Mouse (Mus musculus) midbrain, postnatal 0 days (tissue): ENCODE measurements around the gene Hivep3. TPM values are rescaled to one million over a fixed set of nuclear protein-coding genes. Genes with fewer than 3 reads are reported as not detected.
A peak's percentile ranks its signal among the peaks of the same experiment; 100 is the strongest.

Experiments used
- ATAC-seq: fragments of 200-750 bp; cut with Nextera tagmentation; 2 replicates; pipeline ENCODE4 v1.8.0; 2017; ENCODE audit warnings: moderate number of reproducible peaks, mild to moderate bottlenecking, moderate TSS enrichment, moderate library complexity; ENCODE audit not compliant: low FRiP score
- DNase-seq: peaks from one replicate; pipeline ENCODE4 v3.0.0-alpha.2; 2015; ENCODE audit warnings: low spot score
- H3K27ac ChIP-seq: fragments of 300-500 bp; sonication (generic); 2 replicates; pipeline ENCODE4 v1.5.1; 2014; ENCODE audit warnings: low read depth, mild to moderate bottlenecking, low read length, mixed read lengths
- H3K27me3 ChIP-seq: fragments of 300-500 bp; sonication (generic); 2 replicates; pipeline ENCODE4 v1.6.1; 2014; ENCODE audit warnings: low read length, control low read depth, mixed read lengths; ENCODE audit not compliant: insufficient read depth
- H3K36me3 ChIP-seq: fragments of 300-500 bp; sonication (generic); 2 replicates; pipeline ENCODE4 v1.6.1; 2014; ENCODE audit warnings: low read length, control low read depth, mixed read lengths; ENCODE audit not compliant: insufficient read depth
- H3K4me1 ChIP-seq: fragments of 300-500 bp; sonication (generic); 2 replicates; pipeline ENCODE4 v1.6.1; 2014; ENCODE audit warnings: mild to moderate bottlenecking, control low read depth, antibody characterized with exemption, low read length, mixed read lengths; ENCODE audit not compliant: insufficient read depth
- H3K4me2 ChIP-seq: fragments of 300-500 bp; sonication (generic); 2 replicates; pipeline ENCODE4 v1.6.1; 2014; ENCODE audit warnings: low read depth, mild to moderate bottlenecking, low read length, mixed read lengths; ENCODE audit not compliant: poor library complexity, severe bottlenecking
- H3K4me3 ChIP-seq: fragments of 300-500 bp; sonication (generic); 2 replicates; pipeline ENCODE4 v1.5.1; 2014; ENCODE audit warnings: low read depth, mild to moderate bottlenecking, low read length, moderate library complexity
- H3K9ac ChIP-seq: fragments of 300-500 bp; sonication (generic); replicated peaks from 2 replicates; pipeline ENCODE4 v1.6.1; 2014; ENCODE audit warnings: mild to moderate bottlenecking, low read length, moderate library complexity, mixed read lengths; ENCODE audit not compliant: poor library complexity, severe bottlenecking
- H3K9me3 ChIP-seq: fragments of 300-500 bp; sonication (generic); 2 replicates; pipeline ENCODE4 v1.6.1; 2016; ENCODE audit warnings: low read length, control low read depth
- CTCF ChIP-seq: IDR thresholded peaks from 2 replicates; pipeline ENCODE4 v1.5.1; 2016; ENCODE audit warnings: antibody characterized with exemption, mild to moderate bottlenecking
- WGBS: fragments of 180-500 bp; shearing (Covaris S2); extraction: QIAGEN DNeasy Blood & Tissue Kit; methylation state at CpG from one replicate; pipeline ENCODE4 v1.1.7; 2014; 5-methylcytosine and 5-hydroxymethylcytosine counted together
- polyA plus RNA-seq: library from polyadenylated mRNA; unstranded; fragments of >200 nt; fragmentation: Nextera tagmentation; extraction: Ambion mirVana; gene quantifications from 2 replicates; pipeline ENCODE4 v1.2.1, GENCODE M21; 2015
- total RNA-seq: library from RNA; depleted of rRNA; stranded (reverse); fragments of >200 nt; gene quantifications from 2 replicates; pipeline ENCODE4 v1.2.3, GENCODE M21; 2014

Gene Hivep3
- total and polyA plus RNA-seq, 2 experiments from 2014 or later = 16.5 to 18.3 TPM

DNA sequence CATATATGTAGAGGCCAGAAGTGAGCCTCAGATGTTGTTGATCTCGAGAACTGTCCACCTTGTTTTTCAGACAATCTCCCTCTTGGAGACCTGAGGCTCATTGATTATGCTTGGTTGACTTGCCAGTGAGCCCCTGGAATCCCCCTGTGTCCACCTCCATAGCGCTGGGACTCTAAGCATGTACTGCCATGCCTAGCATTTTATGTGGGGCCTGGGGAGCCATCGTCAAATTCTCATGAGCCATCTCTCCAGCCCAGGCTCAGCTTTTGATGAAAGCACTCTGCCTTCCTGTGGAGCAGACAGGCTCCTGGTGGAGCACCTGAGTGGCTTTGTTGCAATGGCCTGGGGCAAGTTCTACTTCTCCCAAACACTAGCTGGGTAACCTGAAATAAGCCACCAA is 316.3 kb downstream of the Hivep3 start:
- WGBS = 90% methylated on average over 3 of the region's 3 CpGs
- Histone ChIP-seq H3K36me3 (no peaks in the 10 kb centered on the region), H3K9ac (no peak overlapping the region), H3K9me3 (no peaks in the 10 kb centered on the region), H3K4me2 (no peak overlapping the region), H3K27me3 (no peaks in the 10 kb centered on the region), H3K27ac (no peak overlapping the region), H3K4me3 (no peak overlapping the region), H3K4me1 (no peaks in the 10 kb centered on the region)
- TF ChIP-seq CTCF = no peak
- DNase-seq = no peak
- no peak for ATAC-seq

- no peaks in the 10 kb centered on the region for H3K27me3 ChIP-seq
- no peaks in the 10 kb centered on the region for H3K4me1 ChIP-seq
- H3K27ac ChIP-seq = no peak overlapping the region
- no peak overlapping the region for H3K4me3 ChIP-seq
- H3K36me3 ChIP-seq = no peaks in the 10 kb centered on the region
- DNase-seq (no peak), ATAC-seq (no peak)
- no peak for TF ChIP-seq CTCF
- H3K9me3 ChIP-seq = no peaks in the 10 kb centered on the region
- no peak overlapping the region for H3K9ac ChIP-seq
- no peak overlapping the region for H3K4me2 ChIP-seq
Observed at GRCm38 (mm10) chr4:120052481-120052880, 318.9 kb downstream of the Hivep3 start.

GRCm38 (mm10) chr4:120053026-120054005 is 319.7 kb downstream of the Hivep3 start:
- 85% methylated on average over 11 of the region's 11 CpGs for WGBS
- TF ChIP-seq CTCF = no peak
- Histone ChIP-seq H3K4me3 (no peak overlapping the region), H3K9ac (no peak overlapping the region), H3K4me1 (no peaks in the 10 kb centered on the region), H3K9me3 (no peaks in the 10 kb centered on the region), H3K4me2 (no peak overlapping the region), H3K27me3 (no peaks in the 10 kb centered on the region), H3K36me3 (no peaks in the 10 kb centered on the region), H3K27ac (no peak overlapping the region)
- ATAC-seq = no peak
- DNase-seq = no peak

- Histone ChIP-seq H3K9ac (no peak overlapping the region), H3K9me3 (no peaks in the 10 kb centered on the region), H3K27ac (no peak overlapping the region), H3K4me3 (no peak overlapping the region), H3K4me2 (no peak overlapping the region), H3K36me3 (no peaks in the 10 kb centered on the region), H3K4me1 (no peaks in the 10 kb centered on the region), H3K27me3 (no peaks in the 10 kb centered on the region)
- DNase-seq = no peak
- no peak for ATAC-seq
- TF ChIP-seq CTCF = no peak
- 78% methylated on average over 9 of the region's 9 CpGs for WGBS
Observed at GRCm38 (mm10) chr4:120054145-120054544, 320.6 kb downstream of the Hivep3 start.

GRCm38 (mm10) chr4:120056451-120056850 is 322.9 kb downstream of the Hivep3 start:
- Histone ChIP-seq H3K27me3 (no peaks in the 10 kb centered on the region), H3K4me1 (no peaks in the 10 kb centered on the region), H3K9ac (no peak overlapping the region), H3K4me3 (no peak overlapping the region), H3K4me2 (no peak overlapping the region), H3K9me3 (no peaks in the 10 kb centered on the region), H3K27ac (no peak overlapping the region), H3K36me3 (no peaks in the 10 kb centered on the region)
- 93% methylated on average over 9 of the region's 9 CpGs for WGBS
- no peak for ATAC-seq
- DNase-seq = no peak
- no peak for TF ChIP-seq CTCF

GRCm38 (mm10) chr4:120057529-120057928 is 323.9 kb downstream of the Hivep3 start:
- H3K4me1 ChIP-seq = no peaks in the 10 kb centered on the region
- ATAC-seq = no peak
- peak; percentile 28 for TF ChIP-seq CTCF
- no peak for DNase-seq
- H3K9ac ChIP-seq = no peak overlapping the region
- no peaks in the 10 kb centered on the region for H3K9me3 ChIP-seq
- 87% methylated on average over 8 of the region's 8 CpGs for WGBS
- no peaks in the 10 kb centered on the region for H3K27me3 ChIP-seq
- H3K36me3 ChIP-seq = no peaks in the 10 kb centered on the region
- no peak overlapping the region for H3K4me2 ChIP-seq
- no peak overlapping the region for H3K27ac ChIP-seq
- no peak overlapping the region for H3K4me3 ChIP-seq
